Mouse (Mus musculus) small intestine, adult 2 months (tissue): ENCODE results near the gene Tab1. TPM values are rescaled to one million over a fixed set of nuclear protein-coding genes. Genes with fewer than 3 reads are reported as not detected.

Experiments used
- H3K27ac ChIP-seq: fragments of 200-500 bp; 2 replicates; pipeline ENCODE4 v1.5.1; 2012; ENCODE audit warnings: low read depth, low read length, control low read depth, inconsistent platforms; ENCODE audit not compliant: insufficient read depth
- H3K27me3 ChIP-seq: fragments of 200-500 bp; 2 replicates; pipeline ENCODE4 v1.6.1; 2012; ENCODE audit warnings: mild to moderate bottlenecking, moderate library complexity, low read length, inconsistent platforms; ENCODE audit not compliant: control insufficient read depth, insufficient read depth
- H3K36me3 ChIP-seq: fragments of 200-500 bp; 2 replicates; pipeline ENCODE4 v1.6.1; 2012; ENCODE audit warnings: mild to moderate bottlenecking, low read length, control low read depth, inconsistent platforms; ENCODE audit not compliant: control insufficient read depth, insufficient read depth
- H3K4me1 ChIP-seq: fragments of 200-500 bp; 2 replicates; pipeline ENCODE4 v1.6.1; 2012; ENCODE audit warnings: low read length, inconsistent platforms, mixed read lengths; ENCODE audit not compliant: control insufficient read depth, insufficient read depth, insufficient read length
- H3K4me3 ChIP-seq: fragments of 200-500 bp; 2 replicates; pipeline ENCODE4 v1.5.1; 2012; ENCODE audit warnings: low read depth, mild to moderate bottlenecking, control low read depth, inconsistent platforms, low read length, moderate library complexity
- CTCF ChIP-seq: fragments of 200-500 bp; IDR thresholded peaks from 2 replicates; pipeline ENCODE4 v1.5.1; 2012; ENCODE audit warnings: low read depth, mild to moderate bottlenecking, control low read depth, inconsistent platforms, low read length, moderate library complexity, mixed read lengths; ENCODE audit not compliant: insufficient replicate concordance, insufficient read length; ENCODE audit errors: extremely low read depth
- POLR2A ChIP-seq: fragments of 200-500 bp; IDR thresholded peaks from 2 replicates; pipeline ENCODE4 v1.6.1; 2012; ENCODE audit warnings: low read depth, mild to moderate bottlenecking, control low read depth, inconsistent platforms, low read length, moderate library complexity
- WGBS: fragments of 180-500 bp; shearing (Covaris S2); methylation state at CpG from one replicate; pipeline ENCODE4 v1.1.7; 2018; 5-methylcytosine and 5-hydroxymethylcytosine counted together
- polyA plus RNA-seq: library from polyadenylated mRNA; depleted of rRNA; stranded (reverse); fragments of >200 nt; gene quantifications from 2 replicates; pipeline ENCODE4 v1.2.3, GENCODE M21; 2012

Gene Tab1
- polyA plus RNA-seq, 1 experiment: 28.6 TPM

DNA sequence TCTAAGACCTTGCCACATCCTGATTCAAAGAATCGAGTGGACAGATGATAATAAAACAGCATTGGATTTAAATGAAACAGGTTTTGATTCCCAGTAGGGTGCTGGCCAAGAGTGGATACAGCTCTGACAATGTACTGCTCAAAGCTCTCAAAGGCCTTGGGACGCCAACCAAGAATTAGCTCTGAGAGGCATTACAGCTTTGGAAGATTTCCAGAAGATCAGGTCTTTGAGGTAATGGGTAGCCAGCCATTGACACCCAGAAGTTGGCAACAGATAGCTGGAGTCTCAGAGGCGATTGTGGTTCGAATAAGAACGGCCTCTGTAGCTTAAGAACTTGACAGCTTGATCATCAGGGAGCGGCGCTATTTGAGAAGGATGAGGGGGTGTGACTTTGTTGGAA is 48.6 kb downstream of the Tab1 start:
- TF ChIP-seq CTCF (no peak), POLR2A (no peak)
- Histone ChIP-seq H3K27me3 (no peaks in the 10 kb centered on the region), H3K27ac (no peak overlapping the region), H3K4me1 (peaks cover 5% of the 10 kb centered on the region; the same call in 1 of the 2 replicates), H3K36me3 (no peaks in the 10 kb centered on the region), H3K4me3 (no peak overlapping the region)
- 77% methylated on average over 7 of the region's 7 CpGs for WGBS

DNA sequence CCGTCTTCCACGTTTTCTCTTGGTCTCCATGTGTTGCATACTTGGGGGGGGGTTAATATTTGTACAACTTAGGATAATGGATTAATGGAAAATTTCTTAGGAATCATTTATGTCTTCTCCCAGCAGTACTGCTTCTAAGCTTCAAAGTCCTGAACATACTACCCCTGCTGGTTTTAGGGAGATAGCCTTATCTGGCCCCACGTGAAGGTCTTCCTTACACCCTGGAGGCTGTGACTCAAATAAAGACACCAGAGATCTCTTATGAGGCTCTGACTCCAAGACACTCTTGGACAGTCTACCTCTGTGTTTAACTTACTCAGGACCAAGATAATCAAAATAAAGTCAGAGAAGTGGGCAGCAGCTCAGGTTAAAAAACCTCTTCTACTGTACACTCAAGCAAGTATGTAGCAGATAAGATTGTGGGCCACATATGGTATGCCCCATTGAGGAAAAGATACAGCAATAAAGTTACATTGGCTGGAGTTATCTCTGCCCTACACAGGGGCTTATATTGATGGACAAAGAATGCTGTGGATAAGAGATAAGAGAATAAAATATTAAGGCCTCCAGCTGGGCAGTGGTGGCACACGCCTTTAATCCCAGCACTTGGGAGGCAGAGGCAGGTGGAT is 49.3 kb downstream of the Tab1 start:
- H3K27ac ChIP-seq: no peak overlapping the region
- no peaks in the 10 kb centered on the region for H3K36me3 ChIP-seq
- H3K4me1 ChIP-seq: peaks cover 5% of the 10 kb centered on the region; the same call in 1 of the 2 replicates
- 82% methylated on average over 4 of the region's 4 CpGs for WGBS
- H3K4me3 ChIP-seq: no peak overlapping the region
- no peak for TF ChIP-seq CTCF
- TF ChIP-seq POLR2A: no peak
- no peaks in the 10 kb centered on the region for H3K27me3 ChIP-seq

DNA sequence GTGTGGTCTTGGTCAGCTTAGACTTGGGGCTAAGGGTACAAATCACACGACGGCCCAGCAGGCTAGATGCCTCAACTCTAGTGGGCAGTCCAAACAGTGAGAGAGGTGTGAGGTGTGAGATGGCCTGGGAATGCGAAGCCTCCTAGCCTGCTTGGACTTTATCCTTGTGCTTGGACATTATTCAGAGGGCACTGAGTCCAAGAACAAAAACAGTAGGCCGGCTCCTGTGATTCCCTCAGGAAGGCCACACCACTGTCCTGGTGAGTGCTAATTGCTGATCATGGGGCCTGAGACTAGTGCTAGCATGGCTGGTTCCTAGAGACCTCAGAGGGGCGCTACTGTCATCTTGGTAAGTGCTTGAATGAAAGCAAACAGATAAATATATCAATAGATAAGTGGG is 56.0 kb downstream of the Tab1 start:
- TF ChIP-seq CTCF (no peak), POLR2A (peak; percentile 58; the same call in 1 of the 2 replicates)
- H3K36me3 ChIP-seq: no peaks in the 10 kb centered on the region
- peaks cover 43% of the 10 kb centered on the region for H3K4me1 ChIP-seq
- WGBS: 38% methylated on average over 5 of the region's 5 CpGs
- H3K27me3 ChIP-seq: no peaks in the 10 kb centered on the region
- 0 out of 2 replicates have a peak overlapping the region, but pooled peaks have one; percentile 44 for H3K4me3 ChIP-seq
- H3K27ac ChIP-seq: peak overlapping the region; percentile 99

DNA sequence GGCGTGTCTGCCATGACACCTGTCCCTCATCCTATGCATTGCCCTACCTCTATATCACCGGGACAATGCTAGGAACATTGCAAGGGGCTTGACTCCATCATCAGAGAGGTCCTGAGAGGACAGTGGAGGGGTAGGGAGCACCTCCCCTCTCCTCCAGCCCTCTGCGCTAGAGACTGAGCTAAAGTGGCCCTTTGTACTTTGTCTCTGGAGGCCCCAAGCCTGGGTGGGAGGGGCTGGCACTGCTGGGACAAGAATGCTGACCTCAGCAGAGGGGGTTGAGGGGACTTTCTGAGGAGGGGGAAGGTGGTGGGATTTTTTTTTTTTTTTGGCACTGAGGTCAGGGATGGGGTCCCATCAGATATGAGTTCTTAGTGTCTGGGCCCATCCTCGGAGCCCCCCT is 57.1 kb downstream of the Tab1 start:
- Histone ChIP-seq H3K27me3 (no peaks in the 10 kb centered on the region), H3K36me3 (no peaks in the 10 kb centered on the region; the same call in 1 of the 2 replicates), H3K4me3 (peak overlapping the region; percentile 44), H3K27ac (peak overlapping the region; percentile 99), H3K4me1 (peaks cover 47% of the 10 kb centered on the region)
- TF ChIP-seq CTCF: no peak
- peak; percentile 61; the same call in 1 of the 2 replicates for TF ChIP-seq POLR2A
- 35% methylated on average over 4 of the region's 4 CpGs for WGBS

DNA sequence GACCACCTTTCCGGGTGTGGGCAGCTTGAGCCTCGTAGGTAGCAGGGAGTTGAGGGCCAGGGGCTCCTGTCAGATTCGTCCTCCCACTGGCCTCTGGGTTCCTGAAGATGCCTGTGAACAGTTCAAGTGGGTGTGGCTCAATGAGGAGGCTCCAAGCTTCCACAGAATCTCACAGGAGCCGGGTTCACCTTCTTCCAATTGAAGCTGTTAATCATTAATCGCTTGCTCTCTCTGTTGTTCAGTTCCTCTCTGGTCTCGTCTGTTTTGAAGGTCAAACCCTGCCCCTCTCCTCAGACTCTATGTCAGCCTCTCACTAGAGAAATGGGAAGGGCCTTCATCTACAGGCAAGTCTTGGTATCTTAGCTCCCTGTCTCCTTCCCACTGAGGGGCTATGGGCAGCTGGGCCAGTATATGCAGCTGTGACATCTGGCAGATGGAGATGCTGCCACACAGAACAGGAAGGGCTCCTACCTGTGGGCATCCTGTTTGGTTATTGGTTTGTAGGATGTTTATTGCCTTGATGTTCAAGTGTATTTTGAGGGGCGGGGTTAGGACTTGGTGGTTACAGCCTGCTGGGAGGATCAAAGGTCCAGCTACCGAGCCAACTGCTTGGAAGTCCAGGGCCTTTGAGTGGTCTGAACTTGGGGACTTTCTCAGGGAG is 58.8 kb downstream of the Tab1 start:
- Histone ChIP-seq H3K27me3 (no peaks in the 10 kb centered on the region), H3K4me3 (peak overlapping the region; percentile 66), H3K4me1 (peaks cover 42% of the 10 kb centered on the region), H3K27ac (peak overlapping the region; percentile 99), H3K36me3 (peaks cover 5% of the 10 kb centered on the region)
- 19% methylated on average over 8 of the region's 8 CpGs for WGBS
- TF ChIP-seq POLR2A: 0 out of 2 replicates have a peak, but pooled peaks have one; percentile 19
- TF ChIP-seq CTCF: no peak

DNA sequence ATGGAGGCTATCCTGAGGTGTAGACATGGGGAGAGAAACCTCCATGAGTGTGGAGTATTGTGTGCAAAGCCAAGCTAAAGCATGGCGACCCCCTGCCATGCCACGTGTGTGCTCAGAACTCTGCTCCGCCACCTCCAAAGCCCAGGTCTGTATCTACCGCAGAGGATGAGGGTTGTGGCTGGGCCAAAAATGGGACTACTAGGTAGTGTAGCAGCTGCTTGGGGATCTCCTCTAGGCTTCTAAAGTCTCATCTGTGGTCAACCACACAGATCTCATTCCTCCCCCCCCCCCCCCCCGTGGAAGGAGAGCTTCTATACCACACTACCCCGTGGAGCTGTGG is 59.3 kb downstream of the Tab1 start:
- H3K36me3 ChIP-seq: peaks cover 8% of the 10 kb centered on the region
- peak overlapping the region; percentile 99 for H3K27ac ChIP-seq
- TF ChIP-seq CTCF: no peak
- TF ChIP-seq POLR2A: no peak
- H3K4me1 ChIP-seq: peaks cover 42% of the 10 kb centered on the region
- H3K27me3 ChIP-seq: no peaks in the 10 kb centered on the region
- 22% methylated on average over 6 of the region's 6 CpGs for WGBS
- peak overlapping the region; percentile 66 for H3K4me3 ChIP-seq

DNA sequence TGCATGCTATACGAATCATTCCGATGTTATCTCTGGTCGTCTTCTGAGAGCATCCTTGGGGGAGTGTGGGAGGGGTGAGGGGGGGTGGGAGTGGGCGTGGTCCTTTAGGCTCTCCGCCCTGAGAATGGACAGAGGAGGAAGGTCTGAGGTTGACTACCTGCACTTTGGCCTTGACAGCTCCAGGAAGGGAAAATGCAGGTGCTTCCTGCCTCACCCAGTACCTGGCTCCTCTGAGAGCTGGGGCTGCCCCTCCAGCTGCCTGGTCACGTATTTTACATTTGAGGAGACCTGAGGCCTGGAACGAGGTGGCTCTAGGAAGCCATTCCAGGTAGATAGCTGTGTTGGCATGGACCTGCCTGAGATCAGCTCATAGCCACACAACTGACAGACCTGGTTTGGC is 59.9 kb downstream of the Tab1 start:
- 23% methylated on average over 7 of the region's 7 CpGs for WGBS
- H3K36me3 ChIP-seq: peaks cover 12% of the 10 kb centered on the region
- TF ChIP-seq CTCF (no peak), POLR2A (peak; percentile 74)
- no peaks in the 10 kb centered on the region for H3K27me3 ChIP-seq
- H3K4me1 ChIP-seq: peaks cover 41% of the 10 kb centered on the region
- peak overlapping the region; percentile 71 for H3K4me3 ChIP-seq
- peak overlapping the region; percentile 99 for H3K27ac ChIP-seq

DNA sequence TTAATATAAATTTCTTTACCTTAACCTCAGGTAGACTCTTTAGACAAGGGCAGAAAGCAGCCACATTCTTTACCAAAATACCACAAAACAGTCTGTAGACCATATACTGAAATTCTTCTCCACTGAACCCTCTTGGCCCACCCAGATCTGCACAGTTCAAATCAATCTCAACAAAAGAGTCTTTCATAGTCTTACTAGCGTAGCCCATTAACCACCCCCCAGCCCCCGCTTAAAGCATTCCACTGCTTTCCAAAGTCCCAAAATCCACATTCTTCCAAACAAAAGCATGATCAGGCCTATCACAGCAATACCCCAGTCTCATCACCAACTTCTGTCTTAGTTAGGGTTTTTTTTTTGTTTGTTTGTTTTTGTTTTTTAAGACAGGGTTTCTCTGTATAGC is 66.6 kb downstream of the Tab1 start:
- Histone ChIP-seq H3K4me1 (no peaks in the 10 kb centered on the region), H3K27ac (no peak overlapping the region), H3K4me3 (no peak overlapping the region), H3K27me3 (no peaks in the 10 kb centered on the region), H3K36me3 (peaks cover 33% of the 10 kb centered on the region)
- no peak for TF ChIP-seq POLR2A
- TF ChIP-seq CTCF: no peak
- 98% methylated on average over 2 of the region's 2 CpGs for WGBS
